Mouse (Mus musculus) embryo, embryonic 10 days (tissue): ENCODE results near the gene Prrc2b.
A peak's percentile ranks its signal among the peaks of the same experiment; 100 is the strongest.

Experiments
- DNase-seq: peaks from one replicate; pipeline ENCODE4 v3.0.0-alpha.2; 2015; ENCODE audit warnings: low spot score

Prrc2b gene

DNA sequence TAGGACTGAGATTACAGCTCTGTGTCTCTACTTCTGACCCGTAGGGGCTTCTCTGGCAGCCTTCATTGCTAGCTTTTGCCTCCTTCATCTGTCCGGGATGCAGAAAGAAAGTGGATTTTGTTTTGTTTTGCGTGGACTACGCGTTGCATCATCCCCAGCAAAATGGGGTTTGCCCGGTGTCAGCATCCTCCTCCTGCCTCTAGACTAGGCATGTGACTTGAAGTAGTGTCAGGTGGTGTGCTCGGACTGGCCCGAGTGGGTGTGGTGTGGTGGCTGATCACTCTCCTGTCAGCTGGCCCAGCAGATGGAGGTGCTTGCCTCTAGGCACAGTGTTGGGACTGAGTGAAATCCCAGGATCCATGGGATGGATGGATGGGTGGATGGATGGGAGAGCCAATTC, 11.2 kb downstream of the Prrc2b start:
- no peak for DNase-seq

DNA sequence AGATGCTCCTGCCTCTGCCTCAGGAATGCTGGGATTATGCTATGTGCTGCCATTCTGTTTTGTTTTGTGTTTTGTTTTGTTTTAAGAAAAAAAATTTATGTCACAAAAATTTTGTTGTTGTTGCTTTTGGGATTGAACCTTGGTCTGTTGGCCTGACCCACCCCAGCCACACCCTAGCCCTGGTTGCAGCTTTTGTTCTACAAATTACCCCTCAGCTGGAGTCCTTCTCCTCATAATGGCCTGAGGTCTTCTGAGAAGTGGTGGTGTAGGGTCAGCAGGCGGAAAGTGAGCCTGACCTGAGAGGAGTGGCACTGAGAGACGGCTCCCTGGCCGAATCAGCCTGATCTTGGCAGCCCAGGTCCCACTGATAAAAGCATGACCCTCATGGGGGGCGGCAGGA, 11.8 kb downstream of the Prrc2b start:
- no peak for DNase-seq

DNA sequence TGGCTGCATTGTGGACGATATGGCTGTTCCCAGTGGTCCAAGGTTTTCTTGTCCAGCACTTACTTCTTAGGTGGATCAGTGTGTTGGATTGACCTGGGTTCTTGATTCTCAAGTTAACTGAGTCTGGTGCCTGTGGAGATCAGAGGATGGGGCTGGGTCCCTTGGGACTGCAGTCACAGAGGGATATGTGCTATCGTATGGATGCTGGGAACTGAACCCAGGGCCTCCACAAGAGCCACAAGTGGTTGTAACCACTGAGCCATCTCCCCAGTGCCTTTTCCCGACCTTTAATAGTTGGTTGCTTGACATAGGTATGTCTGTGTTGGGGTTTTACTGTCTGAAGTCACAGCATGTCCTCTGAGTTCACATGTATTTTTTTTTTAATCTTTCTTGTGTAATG, 12.2 kb downstream of the Prrc2b start:
- DNase-seq = no peak

DNA sequence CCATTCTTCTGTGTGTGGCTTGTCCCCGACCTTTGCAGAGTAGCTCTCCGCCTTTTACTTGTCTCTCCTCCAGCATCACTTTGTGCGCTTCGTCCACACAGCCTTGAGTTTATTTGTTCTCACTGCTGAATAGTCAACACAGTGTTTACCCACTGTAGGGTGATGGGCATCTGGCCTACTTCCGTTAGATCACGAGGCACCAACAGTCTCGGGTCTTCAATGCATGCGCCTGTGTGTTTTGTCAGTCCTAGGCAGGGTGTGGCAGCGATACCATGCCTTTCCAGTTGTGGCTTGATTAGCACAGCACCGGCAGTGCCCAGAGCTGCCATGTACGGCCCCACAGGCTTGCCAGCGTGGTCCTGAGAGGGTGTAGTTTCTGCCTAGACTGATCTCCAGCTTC, 13.6 kb downstream of the Prrc2b start:
- no peak for DNase-seq

DNA sequence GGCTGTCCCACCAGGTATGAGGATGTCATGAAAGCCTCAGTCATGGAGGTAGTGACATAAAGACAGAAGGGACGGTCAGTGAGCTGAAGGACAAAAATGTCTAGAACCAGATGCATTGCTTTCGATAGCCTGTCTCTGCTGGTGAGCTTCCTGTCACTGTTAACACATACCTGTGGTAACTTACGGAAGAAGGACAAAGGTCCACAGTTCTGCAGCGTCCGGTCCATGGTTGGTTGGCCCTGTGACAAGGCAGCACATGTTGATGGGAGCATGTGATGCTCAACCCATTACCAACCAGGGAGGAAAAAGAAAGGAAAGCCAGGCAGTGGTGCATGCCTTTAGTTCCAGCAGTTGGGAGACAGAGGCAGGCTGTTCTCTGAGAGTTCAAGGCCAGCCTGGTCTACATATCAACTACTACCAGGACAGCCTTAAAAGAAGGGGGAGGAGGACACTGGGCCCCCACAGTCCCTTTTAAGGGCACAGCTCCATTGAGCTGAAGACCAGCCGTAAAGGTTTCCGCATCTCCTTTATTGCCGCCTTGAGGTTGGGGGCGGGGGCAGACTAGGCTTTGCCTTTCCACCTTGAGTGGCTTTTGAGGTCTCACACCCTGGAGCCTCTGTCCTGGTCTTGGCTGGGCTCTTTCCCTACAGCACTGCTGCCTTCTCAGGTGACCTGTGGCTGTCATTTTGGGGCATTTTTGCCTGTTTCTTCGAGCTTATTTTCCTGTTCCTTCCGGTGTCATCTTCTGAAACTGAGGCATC, 14.3 kb downstream of the Prrc2b start:
- DNase-seq = no peak

DNA sequence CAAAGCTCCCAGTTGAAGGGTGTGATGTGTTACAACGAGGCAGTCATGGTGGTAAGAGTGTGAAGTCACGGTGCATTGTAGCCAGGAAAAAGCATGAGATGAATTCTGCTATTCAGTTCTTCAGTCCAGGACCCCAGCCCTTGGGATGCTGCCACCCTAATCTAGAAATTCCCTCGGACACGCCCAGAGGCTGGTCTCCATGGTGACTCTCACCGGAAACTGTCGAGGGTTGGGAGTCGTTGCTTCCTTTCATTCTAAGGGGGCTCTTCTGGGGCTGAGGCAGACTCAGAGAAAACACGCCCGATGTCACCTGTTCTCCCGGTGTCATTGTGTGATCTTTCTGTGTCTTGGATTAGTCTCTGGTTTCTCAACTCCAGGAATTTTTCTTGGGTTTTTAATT, 15.7 kb downstream of the Prrc2b start:
- DNase-seq = peak; percentile 65

DNA sequence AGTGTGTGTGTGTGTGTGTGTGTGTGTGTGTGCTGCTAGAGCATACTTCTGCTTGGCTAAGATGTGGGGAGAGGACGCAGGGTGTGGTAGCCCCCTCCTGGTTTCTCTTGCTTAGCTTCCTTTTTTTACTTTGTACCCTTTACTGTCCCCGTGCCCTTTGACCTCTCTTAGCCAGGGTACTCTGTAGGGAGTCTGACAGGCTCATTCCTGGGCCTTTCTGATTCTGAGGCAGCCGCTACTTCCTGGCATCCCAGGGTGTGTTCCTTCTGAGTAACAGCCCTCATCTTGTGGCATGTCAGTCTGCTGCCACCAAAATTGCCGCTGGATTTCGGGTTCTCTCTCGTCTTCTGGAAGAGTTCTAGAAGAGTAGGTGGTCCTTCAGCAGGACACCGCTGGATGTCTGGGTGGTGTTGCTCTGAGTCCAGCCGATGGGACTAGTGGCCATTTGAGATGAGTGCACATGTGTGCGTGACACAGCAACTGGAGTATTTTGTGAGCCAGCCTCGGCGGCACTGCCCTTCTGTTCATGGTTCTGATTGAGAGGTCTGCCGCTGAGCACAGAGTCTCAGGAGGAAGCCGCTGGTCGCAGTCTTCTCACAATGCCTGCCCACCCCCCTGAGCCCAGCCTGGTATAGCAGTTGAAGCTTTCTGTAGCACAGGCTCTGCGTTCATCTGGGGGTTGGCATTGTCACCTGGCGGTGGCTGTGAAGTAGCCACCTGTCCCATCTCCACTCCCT, 16.3 kb downstream of the Prrc2b start:
- DNase-seq = peak; percentile 59

DNA sequence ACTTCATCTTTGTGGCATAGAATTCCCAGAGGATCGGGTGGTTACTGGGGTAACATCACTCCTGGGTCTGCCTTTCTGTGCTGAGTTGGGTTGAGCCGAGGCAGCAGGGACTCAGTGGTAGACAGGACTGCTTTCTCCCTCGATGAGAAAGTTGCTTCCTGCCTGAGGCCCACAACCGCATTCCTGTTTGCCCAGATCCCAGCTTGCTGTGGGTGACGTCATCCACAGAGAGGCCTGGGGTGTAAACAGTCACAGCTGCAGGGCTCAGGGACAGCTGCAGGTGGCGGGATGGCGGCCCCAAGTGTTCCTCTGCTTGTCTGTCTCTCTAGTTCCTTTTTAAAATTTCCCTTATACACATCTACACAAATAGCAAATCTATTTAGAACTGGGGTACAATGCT, 16.9 kb downstream of the Prrc2b start:
- DNase-seq = peak; percentile 78

DNA sequence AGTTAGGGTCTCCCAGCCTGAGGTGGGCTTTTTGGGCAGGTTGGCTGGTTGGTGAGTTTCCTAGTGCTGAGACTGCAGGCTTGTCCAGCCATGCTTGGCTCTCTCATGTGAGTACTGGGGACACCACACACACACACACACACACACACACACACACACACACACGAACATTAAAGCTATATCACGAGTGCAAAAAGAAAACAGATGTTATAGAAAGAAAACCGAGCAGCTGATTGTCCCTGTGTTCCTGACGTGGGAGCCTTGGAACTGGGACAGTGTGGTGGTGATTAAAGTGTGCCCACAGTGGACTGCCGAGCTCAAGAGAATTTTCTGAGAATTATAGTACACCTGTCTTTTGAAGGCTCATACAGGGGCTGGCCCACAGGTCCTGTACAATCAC, 18.4 kb downstream of the Prrc2b start:
- DNase-seq = no peak

DNA sequence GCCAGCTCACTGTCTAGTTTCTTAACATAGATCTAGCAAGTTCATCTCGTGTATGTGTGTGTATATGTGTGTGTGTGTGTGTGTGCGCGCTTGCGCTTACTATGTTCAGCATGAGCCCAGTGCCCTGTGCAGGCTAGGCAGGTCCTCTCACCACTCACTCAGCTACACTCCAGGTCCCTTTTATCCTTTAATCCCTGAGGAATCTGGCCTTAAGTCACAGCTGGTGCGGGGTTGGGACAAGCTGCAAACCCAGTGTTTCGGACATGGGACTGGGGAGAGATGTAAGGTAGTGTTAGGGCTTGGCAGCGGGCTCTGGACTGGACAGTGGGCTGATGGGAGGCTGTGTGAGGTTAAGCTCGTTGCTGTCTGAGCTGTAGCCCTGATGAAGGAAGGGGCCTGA, 19.1 kb downstream of the Prrc2b start:
- DNase-seq = no peak

DNA sequence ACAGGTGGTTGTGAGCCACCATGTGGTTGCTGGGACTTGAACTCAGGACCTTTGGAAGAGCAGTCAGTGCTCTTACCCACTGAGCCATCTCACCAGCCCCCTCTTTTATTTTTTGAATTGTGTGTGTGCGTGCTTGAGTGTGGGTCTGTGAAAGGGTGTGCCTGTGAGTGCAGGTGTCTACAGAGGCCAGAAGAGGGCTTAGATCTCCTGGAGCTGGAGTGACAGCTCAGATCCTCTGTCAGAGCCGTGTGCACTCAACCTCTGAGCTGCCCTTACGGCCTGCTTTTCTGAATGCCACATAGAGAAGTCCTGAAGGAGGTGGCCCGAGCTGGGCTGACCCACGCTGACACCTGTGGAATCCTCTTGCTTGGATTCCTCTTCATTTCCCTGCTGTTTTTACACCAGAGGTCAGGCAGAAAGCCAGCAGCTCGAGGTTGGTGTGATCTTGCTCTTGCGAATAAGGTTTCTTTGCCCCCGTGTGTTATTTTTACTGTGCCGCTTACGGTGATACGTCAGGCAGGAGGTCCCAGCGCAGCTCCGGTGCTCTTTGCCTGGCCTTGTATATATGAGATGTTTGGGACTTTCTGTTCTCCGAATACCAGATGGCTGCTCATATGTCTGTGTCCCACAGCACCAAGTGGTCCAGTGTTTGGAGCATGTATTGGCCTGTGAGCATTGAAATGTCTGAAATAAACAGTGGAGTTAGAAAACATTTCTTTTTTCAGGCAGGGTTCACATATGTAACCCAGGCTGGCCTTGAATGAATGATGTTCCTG, 21.0 kb downstream of the Prrc2b start:
- no peak for DNase-seq

DNA sequence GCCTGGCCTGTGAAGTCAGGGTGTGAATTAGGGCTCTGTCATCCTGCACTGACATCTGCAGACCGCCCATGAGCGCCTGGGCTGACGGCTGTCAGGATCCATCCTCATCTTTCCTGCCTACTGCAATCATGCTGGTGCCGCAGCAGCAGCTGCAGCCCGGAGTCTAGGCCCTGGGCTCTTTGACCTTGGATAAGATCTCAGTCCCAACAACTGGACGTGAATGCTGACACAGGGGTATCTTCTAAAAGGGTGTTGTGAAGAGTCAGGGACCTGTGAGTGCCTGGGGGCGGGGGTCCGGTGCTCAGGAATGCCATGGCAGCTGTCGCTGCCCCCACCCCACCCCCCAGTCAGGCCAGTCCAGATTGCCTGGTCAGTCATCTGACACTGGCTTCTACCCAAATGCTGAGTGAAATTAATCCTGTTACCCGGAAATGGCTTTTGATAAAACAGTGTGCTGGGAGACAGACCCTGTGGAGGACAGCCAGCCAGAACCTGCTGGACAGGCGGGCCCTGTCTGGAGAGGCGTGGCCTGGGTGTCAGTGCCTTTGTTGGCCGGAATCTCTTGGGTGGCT, 23.4 kb downstream of the Prrc2b start:
- peak; percentile 82 for DNase-seq

DNA sequence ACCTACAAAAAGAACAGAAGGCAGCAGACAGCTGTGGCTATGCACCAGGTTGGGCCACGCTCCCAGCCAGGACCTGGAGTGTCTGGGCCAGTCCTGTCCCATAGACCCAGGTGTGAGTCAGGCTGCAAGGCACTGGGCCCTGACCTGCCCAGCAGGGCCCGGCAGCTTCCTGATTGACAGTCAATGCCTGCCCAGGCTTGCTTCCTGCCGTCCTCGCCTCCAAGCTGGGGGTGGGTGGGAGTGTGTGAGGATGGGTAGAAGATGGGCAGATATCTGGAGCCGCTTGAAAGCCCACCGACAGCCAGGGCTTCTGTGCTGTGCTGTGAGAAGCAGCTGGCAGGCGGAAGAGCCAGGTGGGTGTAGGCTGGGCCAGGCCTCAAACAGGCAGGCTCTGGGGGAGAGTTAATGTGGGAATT, 24.2 kb downstream of the Prrc2b start:
- peak; percentile 39 for DNase-seq

DNA sequence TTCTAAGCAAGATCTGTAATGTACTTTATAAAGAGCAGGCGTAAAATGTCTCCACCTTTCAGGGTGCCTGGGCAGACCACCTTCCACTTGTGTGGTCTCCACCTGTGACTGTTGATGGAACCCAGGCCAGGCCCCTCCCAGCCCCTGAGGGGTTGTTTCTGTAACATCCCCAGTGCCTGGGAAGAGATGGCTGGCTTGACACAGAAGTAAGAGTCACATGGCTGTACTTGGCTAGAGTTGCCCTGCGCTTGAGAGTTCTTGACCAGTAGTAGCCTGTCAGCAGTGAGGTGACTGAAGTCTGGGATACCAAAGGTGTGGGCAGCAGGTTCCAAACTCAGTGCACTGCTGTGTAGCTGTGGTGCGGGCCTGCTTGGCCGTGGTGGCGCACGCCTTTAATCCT, 24.6 kb downstream of the Prrc2b start:
- DNase-seq = no peak

DNA sequence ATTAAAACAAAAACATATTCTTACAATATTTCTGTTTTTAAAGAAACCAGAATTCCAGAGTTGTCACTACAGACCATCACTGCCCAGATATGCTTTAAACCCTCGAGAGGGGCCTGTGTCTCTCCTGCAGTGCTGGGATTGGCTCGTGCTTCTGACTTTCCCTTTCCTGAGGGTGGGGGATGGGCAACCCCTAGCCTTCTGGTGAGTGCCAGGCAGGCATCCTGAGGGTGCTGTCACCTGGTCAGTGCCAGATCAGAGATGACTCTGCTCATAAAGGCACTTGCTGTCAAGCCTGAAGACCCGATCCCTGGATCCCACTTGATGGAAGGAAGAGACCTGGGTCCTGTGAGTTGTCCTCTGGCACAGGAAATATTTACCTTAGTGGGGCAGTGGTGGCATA, 26.0 kb downstream of the Prrc2b start:
- DNase-seq = no peak

DNA sequence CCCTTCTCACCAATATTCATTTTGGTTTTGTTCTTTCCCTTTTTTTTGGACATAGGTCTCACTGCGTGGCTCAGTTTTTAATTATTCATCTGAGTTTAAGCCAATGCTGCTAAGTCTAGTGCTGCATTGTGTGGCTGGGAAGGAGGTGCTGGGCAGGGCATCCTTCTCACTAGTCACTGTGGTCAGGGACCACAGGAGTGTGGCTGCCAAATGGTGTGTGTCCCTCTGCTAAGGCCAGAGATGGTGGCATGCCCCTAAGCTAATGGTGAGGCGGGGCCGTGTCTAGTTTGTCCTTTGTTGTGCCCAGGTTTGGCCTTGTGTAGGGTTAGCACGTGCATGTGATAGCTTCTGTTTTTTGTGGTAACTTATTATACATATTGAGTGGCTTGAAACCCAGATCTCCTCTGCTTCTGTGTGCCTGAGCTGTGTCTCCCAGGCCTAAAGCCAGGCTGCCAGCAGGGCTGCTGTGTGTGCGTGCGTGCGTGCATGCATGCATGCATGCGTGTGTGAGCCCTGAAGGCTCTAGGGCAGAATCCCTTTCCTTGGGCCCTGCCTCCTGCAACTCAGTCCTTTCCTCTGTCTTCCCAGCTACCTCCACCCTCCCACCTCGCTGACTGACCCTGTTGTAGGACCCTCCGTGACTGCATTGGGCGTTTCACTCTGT, 26.6 kb downstream of the Prrc2b start:
- DNase-seq = no peak

DNA sequence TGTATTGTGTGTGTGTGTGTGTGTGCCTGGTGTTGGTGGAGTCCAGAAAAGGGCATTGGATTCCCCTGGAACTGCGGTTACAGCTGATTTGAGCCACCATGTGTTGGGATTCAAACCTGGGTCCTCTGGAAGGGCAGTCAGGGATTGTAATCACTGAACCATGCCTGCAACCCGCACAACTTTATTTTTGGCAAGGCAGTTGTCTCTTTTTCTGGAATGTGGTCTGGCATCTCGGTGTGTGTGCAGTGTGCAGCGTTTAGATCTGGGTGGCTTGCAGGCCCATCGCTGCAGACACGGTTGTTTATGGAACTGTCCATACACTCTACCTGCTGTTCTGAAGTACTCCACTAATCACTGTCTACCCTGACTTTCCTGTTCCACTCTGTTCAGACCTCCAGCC, 28.5 kb downstream of the Prrc2b start:
- no peak for DNase-seq

DNA sequence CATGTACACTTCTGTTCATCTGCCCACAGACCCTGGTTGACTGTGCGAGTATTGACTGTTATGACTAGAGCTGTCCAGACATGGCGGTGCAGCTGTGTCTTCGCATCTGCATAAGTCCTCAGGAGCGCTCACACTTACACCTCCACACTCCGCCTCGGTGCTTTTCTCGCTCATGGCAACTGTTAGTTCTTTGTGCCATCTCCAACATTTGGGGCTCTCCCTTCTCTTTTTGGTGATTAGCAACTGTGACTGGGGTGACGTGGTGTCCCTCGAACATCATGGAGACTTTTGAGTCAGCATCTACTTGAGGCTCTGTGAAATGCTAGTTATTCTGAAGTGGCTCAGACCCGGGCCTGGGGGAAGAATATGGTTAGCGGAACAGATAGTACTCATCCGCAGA, 29.2 kb downstream of the Prrc2b start:
- no peak for DNase-seq

DNA sequence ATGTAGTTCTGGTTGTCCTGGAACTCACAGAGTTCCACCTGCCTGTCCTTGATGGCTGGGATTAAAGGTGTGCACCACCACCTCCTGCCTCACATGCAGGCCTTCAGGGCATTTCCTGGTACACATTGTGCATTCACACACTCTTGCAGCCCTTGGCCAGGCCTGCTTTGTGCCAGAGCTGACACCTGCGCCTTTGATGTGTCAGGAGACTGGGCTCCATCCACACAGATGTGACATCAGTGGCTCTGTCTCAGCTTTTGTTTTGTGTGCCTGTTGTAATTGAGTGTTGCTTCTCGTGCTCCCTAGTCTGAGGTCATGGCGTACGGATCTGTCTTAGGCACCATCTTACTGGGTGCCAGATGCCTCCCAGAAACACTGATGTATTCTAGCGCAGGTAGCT, 30.5 kb downstream of the Prrc2b start:
- DNase-seq = no peak

DNA sequence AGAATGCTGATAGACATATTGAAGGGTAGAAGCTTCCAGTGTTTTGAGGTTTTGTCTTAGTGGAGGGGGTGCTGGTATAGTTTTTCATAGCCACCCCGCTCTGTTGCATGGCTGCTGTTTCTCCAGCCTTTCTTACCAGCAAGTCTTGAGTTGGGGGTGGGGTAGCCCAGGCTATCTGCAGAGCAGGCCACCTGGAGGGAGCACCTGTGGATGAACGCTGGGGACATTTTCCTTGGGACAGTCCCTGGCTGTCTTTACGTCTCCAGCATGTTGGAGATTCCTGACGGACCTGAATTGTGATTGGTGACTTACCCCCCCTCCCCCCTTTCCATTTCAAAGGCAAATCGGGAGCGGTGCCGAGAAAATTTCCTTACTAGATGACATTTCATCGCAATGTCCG, 31.2 kb downstream of the Prrc2b start:
- DNase-seq = no peak

DNA sequence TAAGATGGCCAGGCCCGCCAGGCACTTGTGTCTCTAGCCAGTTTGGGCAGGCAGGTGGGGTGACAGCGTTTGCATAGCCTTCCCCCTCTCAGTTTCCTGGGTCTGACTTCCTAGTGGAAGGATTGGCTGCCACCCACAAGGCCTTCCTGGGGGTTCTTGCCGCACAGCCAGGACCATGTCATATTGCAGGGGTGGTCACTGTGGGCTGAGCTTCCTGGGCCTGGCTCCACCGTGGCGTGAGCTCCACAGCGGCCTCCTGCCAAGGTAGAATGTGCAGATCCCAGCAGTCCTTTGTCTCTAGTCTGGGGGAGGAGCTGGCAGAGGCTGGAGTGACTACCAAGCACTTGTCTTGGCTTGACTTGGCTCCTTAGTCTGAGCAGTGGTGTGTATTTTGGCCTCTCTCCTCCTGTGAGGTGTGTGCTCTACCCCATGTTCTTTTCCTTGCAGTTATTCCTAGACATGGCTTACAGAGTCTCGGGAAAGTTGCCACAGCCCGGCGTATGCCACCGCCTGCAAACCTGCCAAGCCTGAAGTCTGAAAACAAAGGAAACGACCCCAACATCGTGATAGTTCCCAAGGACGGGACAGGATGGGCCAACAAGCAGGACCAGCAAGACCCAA, 31.9 kb downstream of the Prrc2b start:
- no peak for DNase-seq
